Mouse (Mus musculus): ENCODE results near the gene Wbp1l. TPM values are rescaled to one million over a fixed set of nuclear protein-coding genes. Genes with fewer than 3 reads are reported as not detected.
A peak's percentile ranks its signal among the peaks of the same experiment; 100 is the strongest.

The Wbp1l gene
- polyA plus RNA-seq, 1 experiment from 2014 or later = 41.1 TPM

DNA sequence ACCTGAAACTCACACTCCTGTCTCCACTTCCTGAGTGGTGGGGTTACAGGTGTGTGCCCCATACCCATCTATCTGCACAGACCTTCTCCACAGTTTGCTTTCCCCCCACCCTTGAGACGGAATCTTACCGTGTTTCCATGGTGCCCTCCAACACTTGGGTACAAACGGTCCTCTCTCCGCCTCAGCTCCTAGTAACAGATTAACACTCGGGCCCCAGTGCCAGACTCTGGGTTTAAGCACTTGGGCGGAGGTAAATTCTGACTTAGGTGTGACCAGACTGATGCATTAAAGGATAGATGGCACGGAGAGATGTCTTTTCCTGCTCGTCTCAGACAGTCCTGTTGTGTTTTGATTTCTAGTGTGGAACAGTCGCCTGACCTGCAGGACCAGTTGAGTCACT, 102.3 kb downstream of the Wbp1l start:
- H3K36me3 ChIP-seq (replicated peaks) = peaks cover 5% of the 10 kb centered on the region; the same call in 1 of the 2 replicates
- no peaks in the 10 kb centered on the region for H3K4me1 ChIP-seq
- 90% methylated on average over 9 of the region's 9 CpGs for WGBS
- no peak overlapping the region for H3K4me2 ChIP-seq
- no peak overlapping the region for H3K9ac ChIP-seq
- no peak overlapping the region for H3K4me3 ChIP-seq
- ATAC-seq (replicated peaks) = no peak
- no peaks in the 10 kb centered on the region for H3K27me3 ChIP-seq (replicated peaks)
- no peak overlapping the region for H3K27ac ChIP-seq
- H3K9me3 ChIP-seq = no peaks in the 10 kb centered on the region

DNA sequence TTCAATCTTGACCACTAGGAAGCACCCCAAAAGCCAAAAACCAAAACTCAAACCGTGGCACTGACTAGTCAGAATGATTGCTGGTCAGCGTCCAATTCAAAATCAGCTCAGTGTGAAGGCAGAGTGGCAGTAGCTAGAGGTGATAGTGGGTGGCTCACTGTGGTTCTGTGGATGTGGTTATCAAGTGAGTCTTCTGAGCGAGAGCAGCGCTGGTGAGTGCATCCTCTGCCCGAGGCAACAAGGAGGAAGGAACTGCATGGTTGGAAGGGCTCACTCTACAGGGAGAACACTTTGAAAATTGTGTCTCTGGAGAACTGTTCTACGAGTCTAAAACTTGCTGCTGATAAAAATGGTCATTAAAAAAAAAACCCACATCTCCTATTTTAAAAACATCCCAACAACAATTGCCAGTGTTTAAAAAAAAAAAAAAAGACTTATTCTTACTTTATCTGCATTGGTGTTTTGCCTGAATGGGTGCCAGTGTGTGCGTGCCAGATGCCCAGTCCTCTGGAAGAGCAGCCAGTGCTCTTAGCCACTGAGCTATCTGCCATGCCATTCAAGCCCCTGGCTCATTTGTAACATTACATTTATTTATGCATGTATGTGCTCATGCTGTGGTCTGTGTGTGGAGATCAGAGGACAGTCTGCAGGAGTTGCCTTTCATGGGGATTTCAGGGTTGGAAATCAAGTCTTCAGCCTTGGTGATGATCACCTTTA, 107.1 kb downstream of the Wbp1l start:
- no peak for ATAC-seq (replicated peaks)
- 64% methylated on average over 7 of the region's 7 CpGs for WGBS
- no peak overlapping the region for H3K9ac ChIP-seq
- no peaks in the 10 kb centered on the region for H3K27me3 ChIP-seq (replicated peaks)
- H3K27ac ChIP-seq = no peak overlapping the region
- H3K4me2 ChIP-seq = no peak overlapping the region
- peaks cover 3% of the 10 kb centered on the region; the same call in 1 of the 2 replicates for H3K4me1 ChIP-seq
- no peak overlapping the region for H3K4me3 ChIP-seq
- H3K9me3 ChIP-seq = no peaks in the 10 kb centered on the region
- H3K36me3 ChIP-seq (replicated peaks) = peaks cover 5% of the 10 kb centered on the region; the same call in 1 of the 2 replicates

DNA sequence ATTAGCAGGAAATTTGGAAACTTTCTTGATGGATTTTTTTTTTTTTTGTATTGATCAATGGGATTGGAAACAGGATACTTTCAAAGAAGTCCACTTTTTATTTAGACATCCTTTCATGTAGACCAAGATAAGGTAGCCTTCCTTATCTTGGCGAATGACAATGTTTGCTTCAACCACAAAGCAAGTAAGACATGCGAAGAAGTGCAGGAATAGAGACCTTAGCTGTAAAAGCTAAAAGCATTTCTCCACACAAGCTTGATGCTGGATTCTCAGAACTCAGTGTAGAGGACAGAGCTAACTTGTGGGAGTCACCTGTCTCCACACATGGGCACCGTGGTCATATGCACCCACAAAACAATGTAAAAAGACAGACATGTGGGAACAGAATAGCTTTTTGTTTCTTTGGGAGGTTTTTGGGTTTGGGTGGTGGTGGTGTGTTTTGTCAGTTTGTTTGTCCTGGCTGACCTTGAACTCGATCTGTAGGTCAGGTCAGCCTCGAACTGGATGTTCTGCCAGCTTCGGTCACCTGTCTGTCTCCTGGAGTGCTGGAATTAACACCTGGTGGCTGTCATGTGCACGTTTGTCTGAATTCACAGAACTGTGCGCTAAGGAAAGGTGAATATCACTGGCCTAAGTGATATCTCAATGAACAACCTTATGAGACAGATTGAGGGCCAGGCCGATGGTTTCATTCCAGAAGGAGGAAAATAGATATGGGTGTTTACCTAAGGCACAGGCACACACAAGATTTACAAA, 107.8 kb downstream of the Wbp1l start:
- Histone ChIP-seq H3K4me2 (peak overlapping the region; percentile 47), H3K36me3 (replicated peaks) (no peaks in the 10 kb centered on the region), H3K9ac (no peak overlapping the region), H3K4me1 (peaks cover 3% of the 10 kb centered on the region; the same call in 1 of the 2 replicates), H3K27me3 (replicated peaks) (no peaks in the 10 kb centered on the region), H3K4me3 (peak overlapping the region; percentile 40), H3K27ac (no peak overlapping the region), H3K9me3 (no peaks in the 10 kb centered on the region)
- ATAC-seq (replicated peaks) = no peak
- 78% methylated on average over 9 of the region's 9 CpGs for WGBS

Other genes with a start within 250 kb of the Wbp1l start
- 2.0 and 2.8 TPM in 2 replicates for gene 2310034G01Rik, start 248.8 kb upstream of the Wbp1l start, polyA plus RNA-seq (2015; fragmentation: Nextera tagmentation; extraction: Ambion mirVana)
- gene Actr1a, start 203.3 kb upstream of the Wbp1l start, polyA plus RNA-seq (2015; fragmentation: Nextera tagmentation; extraction: Ambion mirVana) = 394 and 399 TPM in 2 replicates
- gene Sufu, start 202.2 kb upstream of the Wbp1l start, polyA plus RNA-seq (2015; fragmentation: Nextera tagmentation; extraction: Ambion mirVana) = 24.2 and 24.4 TPM in 2 replicates
- 29.9 and 30.5 TPM in 2 replicates for gene Trim8, start 97.4 kb upstream of the Wbp1l start, polyA plus RNA-seq (2015; fragmentation: Nextera tagmentation; extraction: Ambion mirVana)
- gene Arl3, start 25.9 kb upstream of the Wbp1l start, polyA plus RNA-seq (2015; fragmentation: Nextera tagmentation; extraction: Ambion mirVana) = 209 and 210 TPM in 2 replicates
- 10.5 and 11.7 TPM in 2 replicates for gene Sfxn2, start 25.7 kb upstream of the Wbp1l start, polyA plus RNA-seq (2015; fragmentation: Nextera tagmentation; extraction: Ambion mirVana)
- not detected in 2 replicates for gene Cyp17a1, start 74.1 kb downstream of the Wbp1l start, polyA plus RNA-seq (2015; fragmentation: Nextera tagmentation; extraction: Ambion mirVana)
- 22.4 and 24.1 TPM in 2 replicates for gene Borcs7, start 90.8 kb downstream of the Wbp1l start, polyA plus RNA-seq (2015; fragmentation: Nextera tagmentation; extraction: Ambion mirVana)
- gene As3mt, start 108.4 kb downstream of the Wbp1l start, polyA plus RNA-seq (2015; fragmentation: Nextera tagmentation; extraction: Ambion mirVana) = 33.9 and 38.2 TPM in 2 replicates
- 7.8 and 10.1 TPM in 2 replicates for gene Cnnm2, start 162.5 kb downstream of the Wbp1l start, polyA plus RNA-seq (2015; fragmentation: Nextera tagmentation; extraction: Ambion mirVana)

Measured in midbrain, embryonic 15.5 days (tissue).